Mouse (Mus musculus) liver, adult (tissue): ENCODE data around the gene Tff1.

Experiments
- GATA4 ChIP-seq: IDR thresholded peaks from 2 replicates; pipeline ENCODE4 v1.6.1; 2014; ENCODE audit warnings: mild to moderate bottlenecking, low read length; ENCODE audit not compliant: insufficient replicate concordance

Tff1 gene

DNA sequence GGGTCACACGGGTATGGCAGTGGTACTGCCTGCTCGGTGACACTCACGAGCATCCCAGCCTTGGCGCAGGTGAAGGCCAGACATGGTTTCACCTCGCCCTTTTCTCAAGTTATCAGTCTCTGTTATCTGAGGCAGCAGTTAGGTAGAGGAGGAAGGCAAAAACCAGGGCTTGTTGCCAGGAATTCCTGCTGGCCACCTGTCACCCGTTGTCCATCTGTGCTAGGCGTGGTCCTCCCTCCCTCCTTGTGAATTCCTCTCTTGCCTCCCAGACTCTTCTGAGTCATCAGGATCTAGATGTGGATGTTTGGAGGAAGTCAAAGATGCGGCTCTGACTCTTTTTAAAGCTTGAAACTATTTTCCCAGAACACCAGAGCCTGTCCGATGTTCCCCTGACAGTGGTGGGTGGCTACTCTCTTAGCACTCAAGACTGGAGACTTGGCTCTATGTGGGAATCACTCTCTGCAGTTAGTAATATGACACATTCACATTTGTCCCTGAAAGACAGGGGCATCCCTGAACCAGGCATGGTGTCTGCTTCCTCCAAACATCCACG is 33.7 kb downstream of the Tff1 start:
- no peak for TF ChIP-seq GATA4

- no peak for TF ChIP-seq GATA4
Measured at GRCm38 (mm10) chr17:31129452-31129851, 35.6 kb downstream of the Tff1 start, which contains the start of gene Tff3. Tff3 (minus strand) TSS chr17:31129646.

DNA sequence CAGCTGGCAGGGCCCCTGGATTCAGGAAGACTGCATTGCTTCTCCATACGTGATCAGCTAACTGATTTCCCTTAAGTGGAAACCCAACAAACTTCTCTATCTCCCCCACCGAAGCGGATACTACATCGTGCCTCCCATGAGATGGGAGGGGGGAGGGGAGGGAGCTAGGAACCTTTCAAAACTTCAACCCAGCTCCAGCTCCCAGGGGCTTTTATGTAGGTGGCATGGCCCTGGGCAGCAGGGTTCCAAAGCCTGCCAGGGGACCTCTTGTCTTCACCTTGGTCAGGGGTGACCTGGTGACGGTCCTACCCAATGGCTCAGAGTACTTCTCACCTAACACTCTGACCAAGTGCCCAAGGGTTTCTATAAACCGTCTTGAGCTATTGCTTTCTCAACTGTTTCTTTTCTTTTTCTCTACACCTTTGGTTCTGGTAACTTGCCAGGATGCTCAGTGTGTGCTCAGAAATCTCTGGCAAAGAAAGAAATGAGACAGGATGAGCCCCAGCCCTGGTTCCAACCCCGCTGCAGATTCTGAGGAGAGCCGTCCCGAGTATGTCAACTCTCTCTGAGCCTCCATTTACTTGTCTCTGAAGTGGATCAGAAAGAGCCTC is 36.3 kb downstream of the Tff1 start:
- no peak for TF ChIP-seq GATA4

- no peak for TF ChIP-seq GATA4
Measured at GRCm38 (mm10) chr17:31125548-31126266, 39.4 kb downstream of the Tff1 start.

DNA sequence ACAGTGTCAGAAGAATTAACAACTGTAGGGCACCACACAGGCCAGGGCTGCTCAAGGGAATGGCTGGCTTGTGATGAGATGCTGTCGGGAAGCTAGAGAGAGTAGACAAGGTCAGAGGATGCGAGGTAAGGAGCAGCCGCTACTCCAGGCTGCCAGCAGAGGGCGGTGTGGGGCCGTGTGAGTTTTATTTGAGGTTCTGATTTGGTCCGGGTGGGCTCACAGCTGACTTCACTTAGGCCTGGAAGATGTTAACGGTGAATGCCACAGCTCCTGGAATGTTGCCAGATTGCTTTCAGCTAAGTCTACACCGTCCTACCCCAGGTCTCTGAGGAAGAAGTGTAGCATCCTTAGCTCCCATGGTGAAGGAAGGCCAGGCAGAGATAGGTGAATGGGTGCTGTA is 43.1 kb downstream of the Tff1 start:
- TF ChIP-seq GATA4 = no peak

GRCm38 (mm10) chr17:31119429-31119828 is 45.6 kb downstream of the Tff1 start:
- TF ChIP-seq GATA4 = no peak

DNA sequence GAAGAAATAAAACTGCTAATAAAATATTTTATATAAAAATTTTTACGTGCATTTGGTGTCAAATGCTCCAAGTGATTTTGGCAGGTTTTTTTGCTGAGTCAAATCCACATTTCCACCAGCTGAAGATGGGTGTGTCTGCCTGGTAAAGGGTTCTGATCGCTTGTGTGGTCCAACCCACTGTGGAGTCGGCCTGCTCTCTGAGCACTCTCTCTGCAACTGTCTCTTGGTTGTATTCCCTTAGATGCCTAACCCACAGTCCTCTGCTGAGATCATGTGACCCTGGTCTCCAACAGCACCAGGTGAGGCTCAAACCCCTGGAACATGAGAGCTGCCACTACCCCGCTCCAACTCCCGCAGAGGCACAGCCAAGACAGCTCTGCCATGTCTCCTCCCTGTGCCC is 47.1 kb downstream of the Tff1 start:
- TF ChIP-seq GATA4 = no peak

DNA sequence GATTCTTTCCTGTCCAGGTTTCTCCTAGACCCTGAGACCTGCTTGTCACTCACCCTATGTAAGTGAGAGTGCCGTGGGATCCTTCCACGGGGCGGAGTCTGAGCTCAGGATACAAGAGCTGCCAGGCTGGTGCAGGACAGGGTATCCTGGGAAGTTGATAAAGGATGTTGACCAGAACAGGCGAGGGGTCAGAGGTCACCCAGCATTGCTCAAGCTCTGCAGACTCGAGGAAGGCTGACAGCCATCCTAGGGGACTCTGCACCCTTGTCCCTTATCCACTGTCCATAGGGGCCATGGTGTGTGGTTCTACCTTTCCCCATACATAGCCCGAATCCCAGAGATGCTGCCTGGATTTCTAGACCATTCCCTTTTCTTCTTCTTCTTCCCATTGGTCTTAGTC is 49.0 kb downstream of the Tff1 start:
- TF ChIP-seq GATA4 = no peak

- no peak for TF ChIP-seq GATA4
Measured at GRCm38 (mm10) chr17:31113191-31113856, 51.8 kb downstream of the Tff1 start.
